Mouse (Mus musculus): ENCODE measurements at regions not wholly inside any gene's neighbourhood (a gene's known extent, or its start where the extent isn't known, plus 50 kb on each side); places are given as distances from the start of the nearest gene placed in this dataset.

GRCm38 (mm10) chr2:171253194-171253593 lies 521.6 kb downstream of the Dok5 start:
- TF ChIP-seq POLR2A (IDR thresholded peaks at IDR 0.05; ENCODE audit: low read depth, low read length): no peak
- TF ChIP-seq CTCF (IDR thresholded peaks at IDR 0.05; ENCODE audit: extremely low read depth, insufficient read length, insufficient replicate concordance, low read depth, low read length): no peak
